Mouse (Mus musculus) megakaryocyte, embryonic 14.5 days (primary cell): ENCODE measurements around the gene Btbd35f3. TPM values are rescaled to one million over a fixed set of nuclear protein-coding genes. Genes with fewer than 3 reads are reported as not detected.
"Not testable (repeated sequence)": the region's sequence is repeated elsewhere in the genome, so short reads cannot be mapped to it uniquely, and the experiment has no call there.

Experiments used
- H3K27me3 ChIP-seq: replicated peaks from 2 replicates; pipeline ENCODE3; 2012; ENCODE audit warnings: inconsistent platforms
- H3K36me3 ChIP-seq: replicated peaks from 2 replicates; pipeline ENCODE3; 2012; ENCODE audit warnings: low read length, inconsistent platforms, mixed read lengths
- H3K4me1 ChIP-seq: 2 replicates; pipeline ENCODE4 v1.6.1; 2012; ENCODE audit warnings: inconsistent platforms
- H3K4me3 ChIP-seq: replicated peaks from 2 replicates; pipeline ENCODE3; 2012; ENCODE audit warnings: moderate library complexity, mild to moderate bottlenecking, inconsistent platforms
- H3K9me3 ChIP-seq: 2 replicates; pipeline ENCODE4 v1.6.1; 2012; ENCODE audit warnings: inconsistent platforms
- polyA plus RNA-seq: library from polyadenylated mRNA; stranded (reverse); fragments of >175 nt; gene quantifications from 2 replicates; pipeline ENCODE4 v1.2.3, GENCODE M21; 2012; ENCODE audit warnings: low replicate concordance; ENCODE audit not compliant: insufficient read depth

Btbd35f3 gene
- not detected in 2 replicates for polyA plus RNA-seq

DNA sequence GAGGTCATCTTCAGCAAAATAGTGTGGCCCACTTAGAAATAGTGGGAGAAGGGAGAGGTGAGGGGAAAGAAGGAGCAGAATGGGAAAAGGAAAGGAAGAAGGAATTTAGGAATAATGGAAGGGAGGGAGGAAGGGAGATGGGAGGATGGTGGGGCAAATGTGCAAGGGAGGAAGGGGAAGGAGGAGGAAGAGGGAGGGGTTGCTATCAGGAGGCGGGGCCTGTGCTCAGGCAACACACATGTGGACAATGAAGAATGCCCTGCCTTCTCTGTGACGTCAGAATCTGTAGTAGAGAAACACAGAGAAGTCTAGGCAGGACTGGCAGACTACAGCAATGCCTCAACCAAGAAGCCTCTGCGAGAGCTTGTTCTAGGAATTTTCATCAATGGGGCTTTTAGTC, at the start of gene Btbd35f3:
Gene Btbd35f3 (plus strand): TSS at position 301 of the 400 bp plus-strand sequence.
- H3K4me3 ChIP-seq, H3K36me3 ChIP-seq, H3K9me3 ChIP-seq, H3K4me1 ChIP-seq, H3K27me3 ChIP-seq: not testable (repeated sequence)

Other genes with a start within 250 kb of the Btbd35f3 start
- not detected in 2 replicates for gene Btbd35f16, start 80.7 kb upstream of the Btbd35f3 start, polyA plus RNA-seq
- gene Btbd35f28, start 158.9 kb downstream of the Btbd35f3 start, polyA plus RNA-seq, result not detected in 2 replicates